Mouse (Mus musculus): Measurements from ENCODE around the gene Nisch.

Gene Nisch

GRCm38 (mm10) chr14:31216846-31217245, at the start of gene Nisch:
TSS of gene Nisch (minus strand) at chr14:31216946.
- DNase-seq, result no peak

GRCm38 (mm10) chr14:31260932-31261331, 44.2 kb upstream of the Nisch start:
- peak; percentile 84 for DNase-seq

- DNase-seq, result no peak
Observed at GRCm38 (mm10) chr14:31260374-31260773, 43.6 kb upstream of the Nisch start.

GRCm38 (mm10) chr14:31258476-31259050, 41.8 kb upstream of the Nisch start:
- DNase-seq, result peak; percentile 90

GRCm38 (mm10) chr14:31252091-31252490, 35.3 kb upstream of the Nisch start:
- peak; percentile 89 for DNase-seq

GRCm38 (mm10) chr14:31251626-31252025, 34.9 kb upstream of the Nisch start:
- no peak for DNase-seq

- DNase-seq, result peak; percentile 99
Observed at GRCm38 (mm10) chr14:31251084-31251604, 34.4 kb upstream of the Nisch start, which contains the start of the genes Phf7 and Bap1. TSS of gene Phf7 (minus strand) at chr14:31251317. TSS of gene Bap1 (plus strand) at chr14:31251450.

GRCm38 (mm10) chr14:31250222-31251083, 33.7 kb upstream of the Nisch start:
- no peak for DNase-seq

GRCm38 (mm10) chr14:31248396-31248795, 31.6 kb upstream of the Nisch start:
- no peak for DNase-seq

- DNase-seq, result no peak
Observed at GRCm38 (mm10) chr14:31245946-31246345, 29.2 kb upstream of the Nisch start.

- no peak for DNase-seq
Observed at GRCm38 (mm10) chr14:31244777-31245176, 28.0 kb upstream of the Nisch start.

GRCm38 (mm10) chr14:31240528-31240927, 23.8 kb upstream of the Nisch start:
- no peak for DNase-seq

GRCm38 (mm10) chr14:31237101-31237882, 20.5 kb upstream of the Nisch start:
- peak; percentile 98 for DNase-seq

GRCm38 (mm10) chr14:31233996-31234591, 17.3 kb upstream of the Nisch start:
- DNase-seq, result no peak

GRCm38 (mm10) chr14:31233070-31233995, 16.6 kb upstream of the Nisch start:
- no peak for DNase-seq

GRCm38 (mm10) chr14:31232404-31233069, 15.8 kb upstream of the Nisch start:
- DNase-seq, result peak; percentile 98

- no peak for DNase-seq
Observed at GRCm38 (mm10) chr14:31230442-31230841, 13.7 kb upstream of the Nisch start.

GRCm38 (mm10) chr14:31228234-31228633, 11.5 kb upstream of the Nisch start:
- peak; percentile 97 for DNase-seq

GRCm38 (mm10) chr14:31226978-31227377, 10.2 kb upstream of the Nisch start:
- peak; percentile 97 for DNase-seq

- DNase-seq, result peak; percentile 95
Observed at GRCm38 (mm10) chr14:31217666-31218065, 920 bp upstream of the Nisch start, which contains the start of gene Sema3g. TSS of gene Sema3g (plus strand) at chr14:31217860.
